Mouse (Mus musculus): ENCODE measurements around the gene Slc22a1. TPM values are rescaled to one million over a fixed set of nuclear protein-coding genes. Genes with fewer than 3 reads are reported as not detected.

Gene Slc22a1
- polyA plus RNA-seq (2015; fragmentation: Nextera tagmentation; extraction: Ambion mirVana), result 9.1 and 12.7 TPM in 2 replicates

GRCm38 (mm10) chr17:12675646-12676045, at the start of gene Slc22a1:
TSS of gene Slc22a1 (minus strand) at chr17:12675829.
- ATAC-seq (ENCODE audit: low read depth), result peak; percentile 81
- no peak within 1 kb of the TSS for H3K9ac ChIP-seq (ENCODE audit: low read length)
- H3K27me3 ChIP-seq (ENCODE audit: control insufficient read depth, insufficient read depth, low read depth, low read length), result no peaks in the 10 kb centered on the region
- peaks cover 3% of the 10 kb centered on the region; the same call in 1 of the 2 replicates for H3K36me3 ChIP-seq (ENCODE audit: control insufficient read depth, insufficient read depth, low read length)
- H3K4me2 ChIP-seq (ENCODE audit: low read depth, low read length), result no peak within 1 kb of the TSS
- WGBS, result 50% methylated on average over 7 of the region's 7 CpGs
- peak within 1 kb of the TSS; percentile 43; the same call in 1 of the 2 replicates for H3K27ac ChIP-seq (ENCODE audit: low read length)
- H3K4me3 ChIP-seq (ENCODE audit: low read length), result no peak within 1 kb of the TSS
- H3K4me1 ChIP-seq (replicated peaks; ENCODE audit: control insufficient read depth, insufficient read depth, low read length), result no peaks in the 10 kb centered on the region
- H3K9me3 ChIP-seq (ENCODE audit: control insufficient read depth, low read length), result no peaks in the 10 kb centered on the region

- H3K4me2 ChIP-seq (ENCODE audit: low read depth, low read length), result no peak overlapping the region
- H3K4me1 ChIP-seq (replicated peaks; ENCODE audit: control insufficient read depth, insufficient read depth, low read length), result peaks cover 39% of the 10 kb centered on the region
- H3K9me3 ChIP-seq (ENCODE audit: control insufficient read depth, low read length), result no peaks in the 10 kb centered on the region
- ATAC-seq (ENCODE audit: low read depth), result peak; percentile 65
- H3K27me3 ChIP-seq (ENCODE audit: control insufficient read depth, insufficient read depth, low read depth, low read length), result no peaks in the 10 kb centered on the region
- peak overlapping the region; percentile 18; the same call in 1 of the 2 replicates for H3K9ac ChIP-seq (ENCODE audit: low read length)
- WGBS, result 16% methylated on average over 6 of the region's 6 CpGs
- H3K36me3 ChIP-seq (ENCODE audit: control insufficient read depth, insufficient read depth, low read length), result no peaks in the 10 kb centered on the region
- H3K4me3 ChIP-seq (ENCODE audit: low read length), result no peak overlapping the region
- H3K27ac ChIP-seq (ENCODE audit: low read length), result peak overlapping the region; percentile 93
Measured at GRCm38 (mm10) chr17:12724767-12725744, 49.4 kb upstream of the Slc22a1 start.

- Histone ChIP-seq H3K9ac (ENCODE audit: low read length) (no peak overlapping the region), H3K4me3 (ENCODE audit: low read length) (no peak overlapping the region), H3K4me2 (ENCODE audit: low read depth, low read length) (no peak overlapping the region), H3K27ac (ENCODE audit: low read length) (peak overlapping the region; percentile 93), H3K27me3 (ENCODE audit: control insufficient read depth, insufficient read depth, low read depth, low read length) (no peaks in the 10 kb centered on the region), H3K36me3 (ENCODE audit: control insufficient read depth, insufficient read depth, low read length) (no peaks in the 10 kb centered on the region; the same call in 1 of the 2 replicates), H3K4me1 (replicated peaks; ENCODE audit: control insufficient read depth, insufficient read depth, low read length) (peaks cover 39% of the 10 kb centered on the region), H3K9me3 (ENCODE audit: control insufficient read depth, low read length) (no peaks in the 10 kb centered on the region)
- 63% methylated on average over 5 of the region's 5 CpGs for WGBS
- no peak for ATAC-seq (ENCODE audit: low read depth)
Measured at GRCm38 (mm10) chr17:12723986-12724766, 48.5 kb upstream of the Slc22a1 start.

- peaks cover 42% of the 10 kb centered on the region for H3K4me1 ChIP-seq (replicated peaks; ENCODE audit: control insufficient read depth, insufficient read depth, low read length)
- H3K27ac ChIP-seq (ENCODE audit: low read length), result peak overlapping the region; percentile 68
- no peaks in the 10 kb centered on the region for H3K27me3 ChIP-seq (ENCODE audit: control insufficient read depth, insufficient read depth, low read depth, low read length)
- H3K9me3 ChIP-seq (ENCODE audit: control insufficient read depth, low read length), result no peaks in the 10 kb centered on the region
- H3K4me3 ChIP-seq (ENCODE audit: low read length), result no peak overlapping the region
- H3K9ac ChIP-seq (ENCODE audit: low read length), result no peak overlapping the region
- 35% methylated on average over 8 of the region's 8 CpGs for WGBS
- peak; percentile 32; the same call in 1 of the 2 replicates for ATAC-seq (ENCODE audit: low read depth)
- peaks cover 4% of the 10 kb centered on the region for H3K36me3 ChIP-seq (ENCODE audit: control insufficient read depth, insufficient read depth, low read length)
- no peak overlapping the region for H3K4me2 ChIP-seq (ENCODE audit: low read depth, low read length)
Measured at GRCm38 (mm10) chr17:12722622-12723021, 47.0 kb upstream of the Slc22a1 start.

- no peak overlapping the region for H3K4me3 ChIP-seq (ENCODE audit: low read length)
Measured at GRCm38 (mm10) chr17:12721118-12721886, 45.7 kb upstream of the Slc22a1 start.

GRCm38 (mm10) chr17:12718251-12718650, 42.6 kb upstream of the Slc22a1 start:
- H3K4me2 ChIP-seq (ENCODE audit: low read depth, low read length), result no peak overlapping the region
- no peaks in the 10 kb centered on the region for H3K9me3 ChIP-seq (ENCODE audit: control insufficient read depth, low read length)
- H3K4me3 ChIP-seq (ENCODE audit: low read length), result no peak overlapping the region
- ATAC-seq (ENCODE audit: low read depth), result peak; percentile 11; the same call in 1 of the 2 replicates
- H3K27me3 ChIP-seq (ENCODE audit: control insufficient read depth, insufficient read depth, low read depth, low read length), result no peaks in the 10 kb centered on the region
- H3K27ac ChIP-seq (ENCODE audit: low read length), result peak overlapping the region; percentile 29
- peaks cover 20% of the 10 kb centered on the region for H3K36me3 ChIP-seq (ENCODE audit: control insufficient read depth, insufficient read depth, low read length)
- peaks cover 14% of the 10 kb centered on the region for H3K4me1 ChIP-seq (replicated peaks; ENCODE audit: control insufficient read depth, insufficient read depth, low read length)
- 47% methylated on average over 7 of the region's 7 CpGs for WGBS
- no peak overlapping the region for H3K9ac ChIP-seq (ENCODE audit: low read length)

More at GRCm38 (mm10) chr17:12721118-12721886, 45.7 kb upstream of the Slc22a1 start:
- no peak overlapping the region for H3K4me2 ChIP-seq (ENCODE audit: low read depth, low read length)
- WGBS, result 72% methylated on average over 5 of the region's 5 CpGs
- H3K27ac ChIP-seq (ENCODE audit: low read length), result peak overlapping the region; percentile 62
- H3K27me3 ChIP-seq (ENCODE audit: control insufficient read depth, insufficient read depth, low read depth, low read length), result no peaks in the 10 kb centered on the region
- H3K4me1 ChIP-seq (replicated peaks; ENCODE audit: control insufficient read depth, insufficient read depth, low read length), result peaks cover 37% of the 10 kb centered on the region
- no peak for ATAC-seq (ENCODE audit: low read depth)
- H3K9me3 ChIP-seq (ENCODE audit: control insufficient read depth, low read length), result no peaks in the 10 kb centered on the region
- no peak overlapping the region for H3K9ac ChIP-seq (ENCODE audit: low read length)
- H3K36me3 ChIP-seq (ENCODE audit: control insufficient read depth, insufficient read depth, low read length), result peaks cover 10% of the 10 kb centered on the region

- no peak for ATAC-seq (ENCODE audit: low read depth)
- H3K36me3 ChIP-seq (ENCODE audit: control insufficient read depth, insufficient read depth, low read length), result peaks cover 20% of the 10 kb centered on the region
- 57% methylated on average over 4 of the region's 4 CpGs for WGBS
Measured at GRCm38 (mm10) chr17:12717445-12717844, 41.8 kb upstream of the Slc22a1 start.

GRCm38 (mm10) chr17:12715032-12715431, 39.4 kb upstream of the Slc22a1 start:
- WGBS, result 35% methylated on average over 1 of the region's 1 CpGs
- Histone ChIP-seq H3K9me3 (ENCODE audit: control insufficient read depth, low read length) (no peaks in the 10 kb centered on the region), H3K9ac (ENCODE audit: low read length) (no peak overlapping the region), H3K27ac (ENCODE audit: low read length) (no peak overlapping the region), H3K4me1 (replicated peaks; ENCODE audit: control insufficient read depth, insufficient read depth, low read length) (peaks cover 7% of the 10 kb centered on the region), H3K27me3 (ENCODE audit: control insufficient read depth, insufficient read depth, low read depth, low read length) (no peaks in the 10 kb centered on the region), H3K4me3 (ENCODE audit: low read length) (no peak overlapping the region), H3K4me2 (ENCODE audit: low read depth, low read length) (no peak overlapping the region), H3K36me3 (ENCODE audit: control insufficient read depth, insufficient read depth, low read length) (peaks cover 29% of the 10 kb centered on the region)
- ATAC-seq (ENCODE audit: low read depth), result no peak

More at GRCm38 (mm10) chr17:12717445-12717844, 41.8 kb upstream of the Slc22a1 start:
- Histone ChIP-seq H3K9ac (ENCODE audit: low read length) (no peak overlapping the region), H3K9me3 (ENCODE audit: control insufficient read depth, low read length) (no peaks in the 10 kb centered on the region), H3K4me2 (ENCODE audit: low read depth, low read length) (no peak overlapping the region), H3K27ac (ENCODE audit: low read length) (no peak overlapping the region; the same call in 1 of the 2 replicates), H3K27me3 (ENCODE audit: control insufficient read depth, insufficient read depth, low read depth, low read length) (no peaks in the 10 kb centered on the region), H3K4me1 (replicated peaks; ENCODE audit: control insufficient read depth, insufficient read depth, low read length) (peaks cover 10% of the 10 kb centered on the region), H3K4me3 (ENCODE audit: low read length) (no peak overlapping the region)

Data from lung, embryonic 16.5 days (tissue).